Mouse (Mus musculus): Measurements from ENCODE around the gene Ebf1. TPM values are rescaled to one million over a fixed set of nuclear protein-coding genes. Genes with fewer than 3 reads are reported as not detected.

Gene Ebf1
- polyA plus RNA-seq, 1 experiment from 2014 or later, result 16.2 TPM

DNA sequence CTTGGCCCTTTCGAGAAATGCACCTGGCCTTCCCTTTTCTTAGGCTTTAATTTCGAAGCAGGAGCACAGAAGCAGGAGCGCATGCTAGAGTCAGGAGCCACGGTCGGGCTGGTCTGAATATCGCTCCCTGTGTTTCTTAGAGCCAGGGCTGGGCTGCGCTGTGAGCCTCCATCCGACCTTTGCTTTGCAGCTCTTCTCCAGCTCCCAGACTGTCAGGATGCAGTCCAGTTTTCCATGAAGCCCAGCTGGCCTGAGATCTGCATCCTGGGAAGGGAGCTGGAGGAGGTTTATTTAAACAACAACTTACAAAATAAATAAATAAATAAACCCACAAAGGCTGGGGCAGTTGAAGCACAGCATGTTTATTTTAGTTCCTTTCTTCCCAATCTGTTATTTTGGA, 299.9 kb downstream of the Ebf1 start:
- Histone ChIP-seq H3K27ac (ENCODE audit: low read length) (no peak overlapping the region), H3K9me3 (replicated peaks; ENCODE audit: control insufficient read depth, low read length) (no peaks in the 10 kb centered on the region), H3K27me3 (ENCODE audit: control insufficient read depth, insufficient read depth, low read length) (no peaks in the 10 kb centered on the region), H3K4me2 (ENCODE audit: low read depth, low read length) (no peak overlapping the region), H3K4me1 (ENCODE audit: control insufficient read depth, insufficient read depth, low read length) (no peaks in the 10 kb centered on the region), H3K36me3 (ENCODE audit: control insufficient read depth, insufficient read depth) (no peaks in the 10 kb centered on the region), H3K4me3 (ENCODE audit: low read length) (no peak overlapping the region), H3K9ac (ENCODE audit: low read length) (no peak overlapping the region)
- ATAC-seq (replicated peaks; ENCODE audit: extremely low read depth, insufficient read depth, low FRiP score), result no peak
- 67% methylated on average over 8 of the region's 8 CpGs for WGBS

DNA sequence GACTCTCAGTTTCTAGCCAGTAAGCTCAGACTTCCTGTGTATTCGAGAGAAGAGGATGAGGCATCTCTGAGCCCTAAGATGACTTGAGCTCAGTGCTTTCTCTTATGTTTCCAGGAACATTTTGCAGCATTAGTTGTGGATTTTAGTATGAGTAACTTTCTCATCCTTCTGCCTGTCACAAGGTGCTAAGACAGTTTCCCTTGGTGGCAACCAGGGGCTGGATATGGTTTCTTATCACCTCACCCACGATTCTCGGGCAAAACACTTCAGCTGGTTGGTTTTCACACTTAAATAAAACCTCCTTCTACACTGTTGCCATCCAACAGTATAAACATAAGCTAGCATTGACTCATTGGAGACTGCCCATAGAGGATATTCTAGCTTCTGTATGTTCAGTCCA, 306.0 kb downstream of the Ebf1 start:
- WGBS, result 55% methylated on average over 3 of the region's 3 CpGs
- no peak for ATAC-seq (replicated peaks; ENCODE audit: extremely low read depth, insufficient read depth, low FRiP score)

DNA sequence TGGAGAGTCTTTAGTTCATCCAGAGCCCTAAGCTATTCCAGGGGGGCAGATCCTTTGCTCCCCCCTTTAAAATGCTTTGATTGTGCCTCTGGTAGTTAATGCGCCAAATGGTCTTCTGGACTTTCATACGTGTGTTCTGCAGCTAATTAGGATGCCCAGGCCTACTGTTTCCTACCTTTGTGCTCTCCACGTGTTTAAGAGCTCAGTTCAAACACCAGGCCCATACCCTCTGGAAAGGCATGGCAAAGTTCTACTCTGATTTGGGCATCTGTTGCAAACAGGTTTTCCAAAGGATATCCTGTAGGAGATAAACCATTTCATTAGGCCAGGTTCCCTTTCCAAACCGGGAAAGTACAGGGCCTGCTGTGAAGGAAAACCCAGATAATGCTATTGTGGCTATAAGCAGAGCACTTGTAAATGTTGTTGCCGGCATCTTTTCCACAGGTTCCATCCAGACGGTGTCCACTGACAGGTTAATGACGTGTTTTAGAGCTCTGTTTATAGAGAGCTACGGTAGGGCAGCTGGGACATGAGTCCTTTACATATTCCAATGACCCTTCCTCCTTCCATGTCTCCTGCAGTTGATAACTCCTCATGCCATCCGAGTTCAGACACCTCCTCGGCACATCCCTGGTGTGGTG, 306.9 kb downstream of the Ebf1 start:
- H3K4me3 ChIP-seq (ENCODE audit: low read length), result no peak overlapping the region
- H3K27me3 ChIP-seq (ENCODE audit: control insufficient read depth, insufficient read depth, low read length), result no peaks in the 10 kb centered on the region
- peaks cover under 1% of the 10 kb centered on the region; the same call in 1 of the 2 replicates for H3K9me3 ChIP-seq (replicated peaks; ENCODE audit: control insufficient read depth, low read length)
- H3K27ac ChIP-seq (ENCODE audit: low read length), result no peak overlapping the region
- 44% methylated on average over 10 of the region's 10 CpGs for WGBS
- H3K9ac ChIP-seq (ENCODE audit: low read length), result no peak overlapping the region
- H3K4me1 ChIP-seq (ENCODE audit: control insufficient read depth, insufficient read depth, low read length), result no peaks in the 10 kb centered on the region
- ATAC-seq (replicated peaks; ENCODE audit: extremely low read depth, insufficient read depth, low FRiP score), result peak; percentile 28; the same call in 1 of the 2 replicates
- no peak overlapping the region for H3K4me2 ChIP-seq (ENCODE audit: low read depth, low read length)
- no peaks in the 10 kb centered on the region for H3K36me3 ChIP-seq (ENCODE audit: control insufficient read depth, insufficient read depth)

More for the DNA sequence above, 306.0 kb downstream of the Ebf1 start:
- Histone ChIP-seq H3K27ac (ENCODE audit: low read length) (no peak overlapping the region), H3K4me3 (ENCODE audit: low read length) (no peak overlapping the region), H3K27me3 (ENCODE audit: control insufficient read depth, insufficient read depth, low read length) (no peaks in the 10 kb centered on the region), H3K4me2 (ENCODE audit: low read depth, low read length) (no peak overlapping the region), H3K36me3 (ENCODE audit: control insufficient read depth, insufficient read depth) (no peaks in the 10 kb centered on the region), H3K9ac (ENCODE audit: low read length) (no peak overlapping the region), H3K4me1 (ENCODE audit: control insufficient read depth, insufficient read depth, low read length) (no peaks in the 10 kb centered on the region), H3K9me3 (replicated peaks; ENCODE audit: control insufficient read depth, low read length) (no peaks in the 10 kb centered on the region)

DNA sequence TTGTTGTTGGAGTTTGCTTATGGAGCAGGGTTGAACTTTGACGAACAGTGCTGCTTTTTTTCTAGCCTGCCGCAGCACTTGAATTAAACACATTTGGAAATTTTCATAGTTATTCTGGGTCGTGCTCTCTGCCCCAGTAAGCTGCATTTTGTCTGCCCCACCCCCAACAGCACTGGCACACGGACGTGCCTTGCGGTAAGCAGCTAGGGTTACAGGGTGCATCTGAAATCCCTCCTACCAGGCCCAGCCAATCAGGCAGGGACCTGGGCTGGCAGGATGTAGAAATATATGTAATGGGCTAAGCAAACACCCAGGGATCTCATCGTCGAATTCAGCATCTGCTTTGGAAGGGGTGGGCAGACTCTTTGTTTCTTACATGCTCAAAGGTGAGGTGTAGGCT, 307.8 kb downstream of the Ebf1 start:
- no peak overlapping the region for H3K9ac ChIP-seq (ENCODE audit: low read length)
- H3K27ac ChIP-seq (ENCODE audit: low read length), result no peak overlapping the region
- no peak overlapping the region for H3K4me3 ChIP-seq (ENCODE audit: low read length)
- no peak overlapping the region for H3K4me2 ChIP-seq (ENCODE audit: low read depth, low read length)
- H3K9me3 ChIP-seq (replicated peaks; ENCODE audit: control insufficient read depth, low read length), result peaks cover 3% of the 10 kb centered on the region; the same call in 1 of the 2 replicates
- no peaks in the 10 kb centered on the region for H3K27me3 ChIP-seq (ENCODE audit: control insufficient read depth, insufficient read depth, low read length)
- ATAC-seq (replicated peaks; ENCODE audit: extremely low read depth, insufficient read depth, low FRiP score), result no peak
- H3K36me3 ChIP-seq (ENCODE audit: control insufficient read depth, insufficient read depth), result no peaks in the 10 kb centered on the region
- 44% methylated on average over 8 of the region's 8 CpGs for WGBS
- no peaks in the 10 kb centered on the region for H3K4me1 ChIP-seq (ENCODE audit: control insufficient read depth, insufficient read depth, low read length)

DNA sequence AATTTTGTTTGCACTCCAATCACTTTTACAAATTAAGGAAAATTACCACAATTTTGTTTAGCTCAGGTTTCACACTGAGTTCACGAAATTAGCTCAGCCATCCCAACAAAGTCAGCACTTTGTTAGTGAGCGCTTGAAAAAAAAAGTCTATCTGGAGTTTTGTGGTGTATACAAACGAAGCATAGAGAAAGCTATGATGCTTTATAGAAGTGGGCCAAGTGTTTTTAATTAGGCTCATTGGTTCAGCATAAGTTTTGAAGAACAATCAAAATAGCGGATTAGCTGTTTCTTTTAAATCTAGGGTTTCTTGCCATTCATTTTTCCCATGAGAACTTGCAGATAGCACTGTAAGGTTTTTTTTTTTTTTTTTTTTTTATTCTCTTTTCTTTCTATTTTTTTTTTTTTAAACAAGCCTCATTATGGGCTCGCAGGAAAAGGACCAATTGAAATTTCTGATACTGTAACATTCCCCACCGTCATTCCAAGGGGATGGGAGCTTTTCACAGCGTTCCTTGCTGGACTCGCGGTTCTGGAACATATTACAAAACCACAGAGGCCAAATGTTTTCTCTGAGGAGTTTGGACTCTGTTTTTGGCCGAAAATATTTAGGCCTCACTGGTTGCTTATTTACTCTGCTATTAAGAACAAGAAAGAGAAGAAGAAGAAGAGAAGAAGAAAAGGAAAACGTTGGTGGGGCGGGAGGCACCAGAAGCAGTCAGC, 308.8 kb downstream of the Ebf1 start:
- 84% methylated on average over 12 of the region's 12 CpGs for WGBS
- Histone ChIP-seq H3K9me3 (replicated peaks; ENCODE audit: control insufficient read depth, low read length) (peaks cover 3% of the 10 kb centered on the region; the same call in 1 of the 2 replicates), H3K4me2 (ENCODE audit: low read depth, low read length) (no peak overlapping the region), H3K9ac (ENCODE audit: low read length) (no peak overlapping the region), H3K36me3 (ENCODE audit: control insufficient read depth, insufficient read depth) (no peaks in the 10 kb centered on the region), H3K27ac (ENCODE audit: low read length) (no peak overlapping the region), H3K4me1 (ENCODE audit: control insufficient read depth, insufficient read depth, low read length) (no peaks in the 10 kb centered on the region), H3K4me3 (ENCODE audit: low read length) (no peak overlapping the region), H3K27me3 (ENCODE audit: control insufficient read depth, insufficient read depth, low read length) (no peaks in the 10 kb centered on the region)
- no peak for ATAC-seq (replicated peaks; ENCODE audit: extremely low read depth, insufficient read depth, low FRiP score)

DNA sequence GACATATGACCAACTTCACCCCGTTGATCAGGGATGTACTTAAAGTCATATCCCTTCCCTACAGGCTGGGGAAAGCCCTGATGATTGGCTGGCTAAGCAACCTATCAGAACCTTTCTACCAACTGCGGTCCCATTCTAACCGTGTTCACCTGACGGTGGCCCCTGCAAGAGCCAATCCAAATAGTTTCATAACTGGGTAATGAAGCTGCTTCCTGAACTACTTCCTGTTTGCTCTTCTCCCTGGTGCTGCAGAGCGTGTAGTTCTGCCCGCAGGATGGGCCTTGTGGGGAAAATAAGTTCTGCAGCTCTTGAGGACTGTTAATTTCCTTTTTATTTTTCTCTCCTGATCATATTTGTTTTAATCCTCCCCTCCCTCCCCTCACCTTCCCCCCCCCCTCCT, 311.3 kb downstream of the Ebf1 start:
- Histone ChIP-seq H3K9me3 (replicated peaks; ENCODE audit: control insufficient read depth, low read length) (peaks cover 3% of the 10 kb centered on the region; the same call in 1 of the 2 replicates), H3K36me3 (ENCODE audit: control insufficient read depth, insufficient read depth) (no peaks in the 10 kb centered on the region), H3K4me1 (ENCODE audit: control insufficient read depth, insufficient read depth, low read length) (no peaks in the 10 kb centered on the region), H3K4me2 (ENCODE audit: low read depth, low read length) (no peak overlapping the region), H3K9ac (ENCODE audit: low read length) (no peak overlapping the region), H3K27ac (ENCODE audit: low read length) (no peak overlapping the region), H3K27me3 (ENCODE audit: control insufficient read depth, insufficient read depth, low read length) (no peaks in the 10 kb centered on the region), H3K4me3 (ENCODE audit: low read length) (no peak overlapping the region)
- 78% methylated on average over 6 of the region's 6 CpGs for WGBS
- no peak for ATAC-seq (replicated peaks; ENCODE audit: extremely low read depth, insufficient read depth, low FRiP score)

DNA sequence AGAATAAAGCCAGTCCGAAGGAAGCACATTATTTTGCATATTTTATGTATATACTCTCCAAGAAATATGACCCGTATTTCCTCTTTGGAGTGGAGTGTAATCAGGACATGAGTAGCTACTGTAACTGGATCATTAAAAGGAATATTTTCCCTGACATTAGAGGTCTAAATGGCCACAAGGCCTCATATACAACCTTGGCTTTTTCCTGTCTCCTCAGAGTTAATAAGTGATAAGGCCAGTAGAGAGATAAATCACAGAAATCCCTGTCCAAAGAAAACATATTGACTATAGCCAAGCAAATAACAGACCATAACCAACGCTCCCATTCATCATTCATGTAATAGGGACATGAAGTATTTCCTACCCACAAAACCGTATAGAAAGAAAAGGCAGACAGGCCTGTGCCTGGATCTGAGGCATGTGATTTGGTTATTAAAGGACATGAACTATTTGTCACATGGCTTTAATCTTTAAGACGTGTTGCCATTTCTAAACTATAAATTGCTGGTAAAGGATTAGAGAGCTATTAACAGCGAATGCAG, 315.9 kb downstream of the Ebf1 start:
- Histone ChIP-seq H3K4me1 (ENCODE audit: control insufficient read depth, insufficient read depth, low read length) (no peaks in the 10 kb centered on the region), H3K4me3 (ENCODE audit: low read length) (no peak overlapping the region), H3K36me3 (ENCODE audit: control insufficient read depth, insufficient read depth) (no peaks in the 10 kb centered on the region), H3K27ac (ENCODE audit: low read length) (no peak overlapping the region), H3K9ac (ENCODE audit: low read length) (no peak overlapping the region), H3K9me3 (replicated peaks; ENCODE audit: control insufficient read depth, low read length) (peaks cover 3% of the 10 kb centered on the region; the same call in 1 of the 2 replicates), H3K27me3 (ENCODE audit: control insufficient read depth, insufficient read depth, low read length) (no peaks in the 10 kb centered on the region), H3K4me2 (ENCODE audit: low read depth, low read length) (no peak overlapping the region)
- no peak for ATAC-seq (replicated peaks; ENCODE audit: extremely low read depth, insufficient read depth, low FRiP score)
- WGBS, result 64% methylated on average over 6 of the region's 6 CpGs

DNA sequence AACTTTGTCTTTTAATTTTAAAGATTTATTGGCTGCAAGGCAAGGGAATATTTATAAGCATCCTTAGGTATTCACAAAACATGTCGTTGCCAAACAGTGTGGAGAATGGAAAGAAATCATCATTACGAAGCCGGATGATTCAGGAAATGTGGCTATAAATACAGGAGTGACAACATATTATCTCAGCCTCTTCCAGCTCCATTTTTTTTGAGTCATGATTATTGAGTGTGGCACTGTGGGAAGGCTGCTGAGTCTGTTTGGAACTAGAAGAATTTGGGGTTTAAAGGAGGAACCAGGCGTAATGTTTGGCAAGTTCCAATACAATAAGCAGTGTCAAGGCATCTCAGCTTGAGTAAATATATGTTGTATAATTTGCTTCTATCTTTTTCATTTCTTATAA, 326.7 kb downstream of the Ebf1 start:
- Histone ChIP-seq H3K27ac (ENCODE audit: low read length) (no peak overlapping the region), H3K4me2 (ENCODE audit: low read depth, low read length) (no peak overlapping the region), H3K4me3 (ENCODE audit: low read length) (no peak overlapping the region), H3K4me1 (ENCODE audit: control insufficient read depth, insufficient read depth, low read length) (no peaks in the 10 kb centered on the region), H3K9ac (ENCODE audit: low read length) (no peak overlapping the region), H3K36me3 (ENCODE audit: control insufficient read depth, insufficient read depth) (no peaks in the 10 kb centered on the region), H3K9me3 (replicated peaks; ENCODE audit: control insufficient read depth, low read length) (no peaks in the 10 kb centered on the region), H3K27me3 (ENCODE audit: control insufficient read depth, insufficient read depth, low read length) (no peaks in the 10 kb centered on the region)
- 57% methylated on average over 4 of the region's 4 CpGs for WGBS
- ATAC-seq (replicated peaks; ENCODE audit: extremely low read depth, insufficient read depth, low FRiP score), result no peak

DNA sequence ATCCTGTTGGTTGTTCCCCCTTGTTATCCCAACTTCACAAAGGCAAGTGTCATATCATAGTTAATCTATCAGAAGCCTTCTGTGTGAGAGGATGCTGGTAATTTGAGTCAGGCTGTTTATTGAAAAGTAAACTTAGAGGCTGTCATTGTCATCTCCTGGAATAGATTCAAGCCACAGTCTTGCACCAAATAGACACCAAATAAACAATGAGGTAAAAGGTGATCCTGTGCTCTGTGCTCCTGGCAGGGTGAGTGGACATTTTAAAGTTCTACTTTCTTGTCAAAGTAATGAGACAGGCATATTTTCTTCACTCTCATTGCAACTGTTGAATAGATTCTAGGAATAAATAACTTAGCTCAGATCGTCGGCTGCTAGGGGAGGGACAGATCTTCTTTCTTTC, 327.3 kb downstream of the Ebf1 start:
- no peak for ATAC-seq (replicated peaks; ENCODE audit: extremely low read depth, insufficient read depth, low FRiP score)
- Histone ChIP-seq H3K9ac (ENCODE audit: low read length) (no peak overlapping the region), H3K27ac (ENCODE audit: low read length) (no peak overlapping the region), H3K36me3 (ENCODE audit: control insufficient read depth, insufficient read depth) (no peaks in the 10 kb centered on the region), H3K4me3 (ENCODE audit: low read length) (no peak overlapping the region), H3K4me1 (ENCODE audit: control insufficient read depth, insufficient read depth, low read length) (no peaks in the 10 kb centered on the region), H3K27me3 (ENCODE audit: control insufficient read depth, insufficient read depth, low read length) (no peaks in the 10 kb centered on the region), H3K4me2 (ENCODE audit: low read depth, low read length) (no peak overlapping the region), H3K9me3 (replicated peaks; ENCODE audit: control insufficient read depth, low read length) (no peaks in the 10 kb centered on the region)
- WGBS, result 75% methylated on average over 2 of the region's 2 CpGs
